Mouse (Mus musculus): Measurements from ENCODE around the gene Rbm20.

DNA sequence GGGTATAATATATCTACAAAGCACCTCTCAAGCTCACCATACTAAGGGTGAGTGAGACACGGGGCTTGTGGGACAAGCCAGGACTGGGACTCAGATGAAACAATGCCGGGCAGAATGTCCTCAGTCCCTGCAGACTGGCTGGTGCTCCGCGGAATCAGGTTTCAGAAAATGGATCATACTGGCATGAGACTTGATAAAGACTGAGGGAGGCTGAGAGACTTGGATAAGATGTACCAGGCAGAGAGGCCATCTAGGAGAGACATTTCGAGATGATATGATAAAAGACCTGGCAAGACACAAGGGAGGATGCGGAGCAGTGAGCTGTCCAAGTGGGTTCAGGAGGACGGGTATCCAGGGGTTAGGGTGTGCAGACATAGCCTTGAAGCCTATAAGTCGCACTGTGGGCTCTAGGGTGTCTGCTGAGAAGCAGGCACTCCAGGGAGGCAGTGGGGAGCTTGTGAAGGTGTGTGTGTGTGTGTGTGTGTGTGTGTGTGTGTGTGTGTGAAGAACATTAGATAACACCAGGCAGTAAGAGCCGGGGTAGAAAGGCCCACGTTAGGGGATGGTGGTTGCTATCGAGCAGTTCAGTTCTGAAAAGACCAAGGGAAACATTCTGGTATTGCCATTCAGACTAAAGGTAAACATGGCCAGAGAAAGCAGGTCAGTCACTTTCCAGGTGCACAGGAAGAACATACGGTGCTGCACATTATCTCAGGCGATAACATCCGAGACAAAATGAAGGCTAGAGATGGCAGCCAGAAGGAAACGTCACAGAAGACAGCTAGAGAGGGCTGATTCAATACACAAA lies 225.0 kb downstream of the Rbm20 start:
- TF ChIP-seq POLR2A (IDR thresholded peaks at IDR 0.05; ENCODE audit: insufficient read depth, low read depth, low read length) (no peak), EP300 (IDR thresholded peaks at IDR 0.05; ENCODE audit: insufficient read depth, low read depth, low read length) (no peak), CTCF (IDR thresholded peaks at IDR 0.05) (no peak)

Measured in heart, adult 2 months (tissue).